Mouse (Mus musculus) embryonic facial prominence, embryonic 10.5 days (tissue): ENCODE results near the gene Bcorl1. TPM values are rescaled to one million over a fixed set of nuclear protein-coding genes. Genes with fewer than 3 reads are reported as not detected.
"Not testable (repeated sequence)": the region's sequence is repeated elsewhere in the genome, so short reads cannot be mapped to it uniquely, and the experiment has no call there.

Source experiments
- DNase-seq: peaks from one replicate; pipeline ENCODE4 v3.0.0-alpha.2; 2017; ENCODE audit warnings: low spot score
- H3K27ac ChIP-seq: fragments of 300-500 bp; sonication (generic); replicated peaks from 2 replicates; pipeline ENCODE4 v1.5.1; 2016; ENCODE audit warnings: mild to moderate bottlenecking
- H3K27me3 ChIP-seq: fragments of 300-500 bp; sonication (generic); replicated peaks from 2 replicates; pipeline ENCODE4 v1.6.1; 2016; ENCODE audit warnings: low read depth, mild to moderate bottlenecking; ENCODE audit not compliant: poor library complexity, severe bottlenecking
- H3K36me3 ChIP-seq: fragments of 300-500 bp; sonication (generic); replicated peaks from 2 replicates; pipeline ENCODE4 v1.6.1; 2016; ENCODE audit warnings: mild to moderate bottlenecking, moderate library complexity
- H3K4me1 ChIP-seq: fragments of 300-500 bp; sonication (generic); 2 replicates; pipeline ENCODE4 v1.6.1; 2016
- H3K4me3 ChIP-seq: fragments of 300-500 bp; sonication (generic); 2 replicates; pipeline ENCODE4 v1.5.1; 2016; ENCODE audit warnings: mild to moderate bottlenecking, moderate library complexity
- H3K9me3 ChIP-seq: fragments of 300-500 bp; sonication (generic); 2 replicates; pipeline ENCODE4 v1.6.1; 2016; ENCODE audit warnings: mild to moderate bottlenecking
- WGBS: fragments of 180-500 bp; shearing (Covaris S2); methylation state at CpG from one replicate; pipeline ENCODE4 v1.1.7; 2016; 5-methylcytosine and 5-hydroxymethylcytosine counted together
- polyA plus RNA-seq: library from polyadenylated mRNA; unstranded; fragments of >200 nt; fragmentation: Nextera tagmentation; extraction: Ambion mirVana; gene quantifications from 2 replicates; pipeline ENCODE4 v1.2.1, GENCODE M21; 2016

Gene Bcorl1
- polyA plus RNA-seq, 1 experiment from 2014 or later, result 4.6 TPM

GRCm38 (mm10) chrX:48432599-48433526 is 91.7 kb downstream of the Bcorl1 start:
- H3K9me3 ChIP-seq, result no peaks in the 10 kb centered on the region

DNA sequence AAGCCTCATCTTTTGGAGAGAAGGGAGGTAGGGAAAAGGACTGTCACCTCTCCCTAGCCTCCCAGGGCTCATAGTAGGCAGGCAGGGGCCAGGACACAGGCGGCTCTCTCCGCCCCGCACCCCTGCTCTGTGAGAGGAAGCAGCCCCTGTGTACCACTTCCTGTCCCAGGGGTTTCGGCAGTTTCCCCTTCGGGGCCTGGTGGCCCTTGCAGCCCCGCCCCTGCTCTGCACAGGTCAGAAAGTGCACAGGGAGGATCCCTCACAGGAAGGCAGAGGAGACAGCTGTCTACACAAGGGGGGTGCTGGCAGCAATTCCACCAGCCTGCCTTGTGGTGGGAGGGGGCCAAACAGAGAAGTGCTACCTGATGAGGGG is 92.4 kb downstream of the Bcorl1 start:
- Histone ChIP-seq H3K36me3 (no peaks in the 10 kb centered on the region), H3K4me1 (peaks cover 9% of the 10 kb centered on the region), H3K27ac (no peak overlapping the region), H3K9me3 (no peaks in the 10 kb centered on the region), H3K27me3 (peaks cover 6% of the 10 kb centered on the region), H3K4me3 (no peak overlapping the region)
- no peak for DNase-seq
- WGBS, result 34% methylated on average over 6 of the region's 6 CpGs

More at GRCm38 (mm10) chrX:48432599-48433526, 91.7 kb downstream of the Bcorl1 start:
- no peak for DNase-seq
- no peaks in the 10 kb centered on the region for H3K36me3 ChIP-seq
- no peak overlapping the region for H3K27ac ChIP-seq
- no peak overlapping the region for H3K4me3 ChIP-seq
- H3K27me3 ChIP-seq, result peaks cover 6% of the 10 kb centered on the region
- WGBS, result 69% methylated on average over 15 of the region's 15 CpGs
- peaks cover 10% of the 10 kb centered on the region for H3K4me1 ChIP-seq

DNA sequence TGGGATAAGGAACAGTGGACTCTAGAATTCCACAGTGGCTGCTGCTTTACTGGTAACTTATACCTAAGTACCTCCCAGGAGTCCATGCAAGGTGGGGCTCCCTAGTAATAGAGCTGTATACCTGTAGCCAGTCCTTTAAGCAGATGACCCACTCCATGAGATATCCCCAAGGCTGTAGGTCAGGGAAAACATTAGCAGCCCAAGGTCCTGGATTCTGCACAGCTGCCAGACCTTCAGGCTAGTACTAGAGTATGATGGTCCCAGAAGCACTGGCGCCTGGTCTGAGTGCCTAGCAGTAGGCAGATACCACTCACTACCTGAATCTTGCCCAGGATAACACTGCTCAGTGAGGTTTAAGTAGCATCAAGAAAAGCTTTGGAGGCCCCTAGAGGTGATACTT is 93.1 kb downstream of the Bcorl1 start:
- H3K36me3 ChIP-seq, result no peaks in the 10 kb centered on the region
- no peaks in the 10 kb centered on the region for H3K9me3 ChIP-seq

GRCm38 (mm10) chrX:48435477-48435900 is 94.3 kb downstream of the Bcorl1 start:
- Histone ChIP-seq H3K27ac (no peak overlapping the region), H3K36me3 (no peaks in the 10 kb centered on the region), H3K9me3 (no peaks in the 10 kb centered on the region), H3K4me3 (no peak overlapping the region), H3K27me3 (peaks cover 6% of the 10 kb centered on the region), H3K4me1 (peaks cover 14% of the 10 kb centered on the region)
- WGBS, result 75% methylated on average over 9 of the region's 9 CpGs
- no peak for DNase-seq

More for the DNA sequence above, 93.1 kb downstream of the Bcorl1 start:
- H3K4me1 ChIP-seq, result peaks cover 13% of the 10 kb centered on the region
- 90% methylated on average over 1 of the region's 1 CpGs for WGBS
- H3K4me3 ChIP-seq, result no peak overlapping the region
- peaks cover 6% of the 10 kb centered on the region for H3K27me3 ChIP-seq
- no peak overlapping the region for H3K27ac ChIP-seq
- DNase-seq, result no peak

DNA sequence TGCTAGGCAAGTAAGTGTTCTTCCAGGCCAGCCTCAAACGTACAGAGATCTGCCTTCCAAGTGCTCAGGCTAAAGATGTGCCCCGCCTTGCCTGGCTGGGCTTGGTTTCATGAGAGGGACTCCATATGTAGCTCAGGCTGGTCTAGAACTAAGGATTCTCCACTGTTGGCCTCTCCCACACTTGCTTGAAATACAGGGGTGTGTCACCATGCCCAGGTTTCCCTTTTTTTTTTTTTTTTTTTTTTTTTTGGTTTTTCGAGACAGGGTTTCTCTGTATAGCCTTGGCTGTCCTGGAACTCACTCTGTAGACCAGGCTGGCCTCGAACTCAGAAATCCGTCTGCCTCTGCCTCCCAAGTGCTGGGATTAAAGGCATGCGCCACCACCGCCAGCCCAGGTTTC is 94.9 kb downstream of the Bcorl1 start:
- not testable (repeated sequence) for H3K27ac ChIP-seq, H3K27me3 ChIP-seq, DNase-seq, H3K9me3 ChIP-seq, H3K36me3 ChIP-seq, H3K4me3 ChIP-seq
- H3K4me1 ChIP-seq, result peaks cover 14% of the 10 kb centered on the region
- 91% methylated on average over 7 of the region's 7 CpGs for WGBS

DNA sequence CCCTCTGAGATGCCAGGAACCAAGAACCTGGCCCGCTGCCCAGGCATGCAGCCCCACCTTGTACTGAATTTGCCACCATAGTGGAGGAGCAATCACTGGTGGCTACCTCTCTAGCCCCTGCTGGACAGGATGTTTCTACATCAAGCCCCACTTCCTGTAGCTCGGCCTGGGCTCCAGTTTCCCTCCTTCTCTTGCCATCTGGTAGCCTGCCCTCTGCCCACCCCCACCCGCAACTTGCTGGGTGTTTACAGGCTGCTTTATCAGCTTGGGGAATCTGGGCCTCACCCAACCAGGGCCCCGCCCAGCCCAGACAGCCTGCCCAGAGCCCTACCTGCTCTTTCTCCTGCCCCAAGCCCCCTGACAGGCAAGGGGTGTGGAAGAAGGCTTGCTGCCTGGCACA is 97.9 kb downstream of the Bcorl1 start:
- no peak overlapping the region for H3K27ac ChIP-seq
- 0 out of 2 replicates have a peak, but pooled peaks cover 6% of the 10 kb centered on the region for H3K4me1 ChIP-seq
- no peak overlapping the region for H3K4me3 ChIP-seq
- H3K27me3 ChIP-seq, result no peaks in the 10 kb centered on the region
- no peaks in the 10 kb centered on the region for H3K36me3 ChIP-seq
- WGBS, result 65% methylated on average over 4 of the region's 4 CpGs
- no peak for DNase-seq
- H3K9me3 ChIP-seq, result no peaks in the 10 kb centered on the region

- no peaks in the 10 kb centered on the region for H3K36me3 ChIP-seq
- WGBS, result 89% methylated on average over 6 of the region's 6 CpGs
- 0 out of 2 replicates have a peak, but pooled peaks cover 6% of the 10 kb centered on the region for H3K4me1 ChIP-seq
- H3K4me3 ChIP-seq, result no peak overlapping the region
- H3K27me3 ChIP-seq, result no peaks in the 10 kb centered on the region
- no peaks in the 10 kb centered on the region for H3K9me3 ChIP-seq
- DNase-seq, result no peak
- H3K27ac ChIP-seq, result no peak overlapping the region
Observed at GRCm38 (mm10) chrX:48441548-48441947, 100.4 kb downstream of the Bcorl1 start.

DNA sequence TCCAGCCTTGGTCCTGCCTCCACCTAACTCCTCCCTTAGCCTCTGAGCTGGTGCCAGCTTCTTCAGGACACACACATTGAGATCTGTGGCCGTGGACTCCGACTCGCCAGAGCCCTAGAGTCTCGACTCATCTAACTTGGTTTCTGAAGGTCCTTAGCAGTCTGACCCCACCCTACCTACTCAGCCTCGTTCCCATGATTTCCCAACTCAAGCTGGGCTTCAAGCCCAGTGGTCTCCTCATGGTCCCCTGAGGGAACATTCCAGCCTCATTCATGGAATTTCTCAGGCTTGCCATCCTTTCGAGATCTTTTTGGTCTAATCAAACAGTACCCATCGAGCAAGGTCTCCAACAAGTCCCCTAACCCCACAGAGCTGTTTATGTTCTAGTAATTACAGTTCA is 100.8 kb downstream of the Bcorl1 start:
- Histone ChIP-seq H3K9me3 (no peaks in the 10 kb centered on the region), H3K36me3 (no peaks in the 10 kb centered on the region), H3K4me3 (no peak overlapping the region), H3K27ac (no peak overlapping the region), H3K4me1 (0 out of 2 replicates have a peak, but pooled peaks cover 6% of the 10 kb centered on the region), H3K27me3 (no peaks in the 10 kb centered on the region)
- 81% methylated on average over 7 of the region's 7 CpGs for WGBS
- no peak for DNase-seq

- Histone ChIP-seq H3K36me3 (no peaks in the 10 kb centered on the region), H3K27me3 (0 out of 2 replicates have a peak, but pooled peaks cover under 1% of the 10 kb centered on the region), H3K9me3 (no peaks in the 10 kb centered on the region), H3K27ac (no peak overlapping the region), H3K4me3 (no peak overlapping the region), H3K4me1 (peaks cover 2% of the 10 kb centered on the region; the same call in 1 of the 2 replicates)
- DNase-seq, result no peak
- WGBS, result 90% methylated on average over 4 of the region's 4 CpGs
Observed at GRCm38 (mm10) chrX:48444677-48445076, 103.5 kb downstream of the Bcorl1 start.

DNA sequence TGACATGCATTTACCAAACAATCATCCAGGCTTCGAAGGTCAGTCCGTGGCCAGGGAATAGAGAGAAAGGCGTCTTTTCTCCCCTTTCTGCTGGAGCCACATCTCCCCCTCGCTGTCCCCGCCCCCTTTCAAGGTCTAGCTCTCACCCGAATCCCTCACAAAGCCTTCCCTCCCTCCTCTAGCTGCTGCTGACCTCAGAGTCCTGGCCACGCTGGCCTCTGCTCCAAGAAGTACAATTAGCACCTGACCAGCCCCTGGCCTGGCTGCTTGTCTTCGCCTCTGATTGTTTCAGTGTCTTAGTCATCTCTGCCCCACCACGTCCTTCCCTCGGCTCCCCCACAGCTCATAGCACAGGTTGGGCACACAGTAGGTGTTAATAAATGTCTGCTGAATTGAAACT is 108.5 kb downstream of the Bcorl1 start:
- H3K9me3 ChIP-seq, result peaks cover 2% of the 10 kb centered on the region; the same call in 1 of the 2 replicates
- no peak for DNase-seq
- H3K36me3 ChIP-seq, result no peaks in the 10 kb centered on the region
- no peak overlapping the region for H3K27ac ChIP-seq
- H3K4me3 ChIP-seq, result no peak overlapping the region
- H3K27me3 ChIP-seq, result peaks cover 46% of the 10 kb centered on the region
- 17% methylated on average over 10 of the region's 10 CpGs for WGBS
- H3K4me1 ChIP-seq, result peaks cover 25% of the 10 kb centered on the region

DNA sequence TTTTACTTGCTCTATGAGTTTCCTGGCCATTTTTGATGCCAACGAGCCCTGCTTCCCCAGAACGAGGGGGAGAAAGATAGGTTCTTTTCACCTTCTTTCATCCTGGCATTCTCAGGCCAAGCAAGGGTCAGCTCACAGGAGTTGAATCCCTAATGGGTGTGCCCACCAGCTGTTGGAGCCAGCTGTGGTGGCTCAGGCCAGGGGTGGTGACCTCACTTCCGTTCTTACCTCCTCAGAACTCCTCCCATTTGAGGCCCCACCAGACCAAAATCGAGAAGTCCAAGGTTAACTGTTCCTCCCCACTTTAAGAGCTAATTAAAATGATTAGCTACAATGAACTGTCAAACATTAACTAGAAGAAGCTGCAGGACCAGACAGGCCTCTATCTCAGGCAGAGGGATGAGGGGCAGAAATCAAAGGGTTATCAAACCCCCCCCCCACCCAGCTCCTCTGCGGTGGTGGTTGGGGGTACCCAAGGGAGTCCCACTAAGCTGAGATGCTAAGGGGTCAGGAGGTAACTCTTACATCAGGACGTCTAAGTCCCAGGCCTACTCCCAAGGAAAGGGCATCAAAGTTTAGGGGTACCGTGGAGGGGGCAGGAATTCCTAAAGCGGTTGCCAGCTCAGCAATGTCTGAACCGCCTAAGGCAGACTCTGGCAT is 111.2 kb downstream of the Bcorl1 start:
- H3K4me3 ChIP-seq, result peak overlapping the region; percentile 55
- DNase-seq, result no peak
- H3K4me1 ChIP-seq, result peaks cover 25% of the 10 kb centered on the region
- WGBS, result 29% methylated on average over 9 of the region's 9 CpGs
- peaks cover 72% of the 10 kb centered on the region for H3K27me3 ChIP-seq
- H3K27ac ChIP-seq, result no peak overlapping the region
- no peaks in the 10 kb centered on the region for H3K36me3 ChIP-seq
- peaks cover 2% of the 10 kb centered on the region; the same call in 1 of the 2 replicates for H3K9me3 ChIP-seq

DNA sequence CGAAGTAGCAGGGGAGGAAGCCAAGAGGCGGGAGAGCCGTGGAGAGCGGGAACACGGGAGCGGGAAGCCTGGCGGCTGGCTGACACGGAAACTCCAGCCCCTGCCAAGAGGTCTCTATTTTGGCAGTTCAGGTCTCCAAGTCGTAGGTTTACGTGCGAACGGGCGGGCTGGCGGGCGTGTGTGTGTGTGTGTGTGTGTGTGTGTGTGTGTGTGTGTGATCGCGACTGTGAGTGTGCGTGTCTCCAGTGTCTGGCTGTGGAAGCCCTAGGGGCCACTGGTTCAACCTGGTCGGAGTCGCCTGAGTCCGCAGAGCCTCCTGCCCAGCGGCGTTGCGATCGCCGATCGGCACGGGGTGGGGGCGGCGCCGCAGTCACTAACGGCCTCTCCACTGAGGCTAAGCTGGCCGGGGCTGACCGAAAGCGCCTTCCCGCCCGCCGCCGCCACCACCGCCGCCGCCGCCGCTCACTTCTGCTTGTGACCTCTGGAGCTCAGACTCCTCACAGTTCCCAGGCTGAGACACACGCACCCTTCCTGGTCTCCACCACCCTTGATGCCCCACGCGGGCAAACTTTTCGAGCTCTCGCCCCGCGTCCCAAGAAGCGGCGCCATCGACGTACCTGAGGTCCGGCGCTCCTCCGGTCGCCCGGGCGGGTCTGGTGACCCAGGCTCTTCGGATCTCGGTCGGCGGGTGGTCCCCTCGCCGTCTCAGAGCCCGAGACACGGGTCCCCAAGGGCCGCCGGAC is 111.9 kb downstream of the Bcorl1 start:
- Histone ChIP-seq H3K9me3 (peaks cover 2% of the 10 kb centered on the region; the same call in 1 of the 2 replicates), H3K36me3 (no peaks in the 10 kb centered on the region), H3K4me1 (peaks cover 25% of the 10 kb centered on the region), H3K27me3 (peaks cover 72% of the 10 kb centered on the region), H3K4me3 (peak overlapping the region; percentile 55), H3K27ac (peak overlapping the region; percentile 66; the same call in 1 of the 2 replicates)
- peak; percentile 43 for DNase-seq
- WGBS, result 21% methylated on average over 71 of the region's 71 CpGs
